Mouse (Mus musculus): ENCODE results near the gene Gm20388. TPM values are rescaled to one million over a fixed set of nuclear protein-coding genes. Genes with fewer than 3 reads are reported as not detected.

The Gm20388 gene
- polyA plus RNA-seq, 1 experiment from 2014 or later = not detected

DNA sequence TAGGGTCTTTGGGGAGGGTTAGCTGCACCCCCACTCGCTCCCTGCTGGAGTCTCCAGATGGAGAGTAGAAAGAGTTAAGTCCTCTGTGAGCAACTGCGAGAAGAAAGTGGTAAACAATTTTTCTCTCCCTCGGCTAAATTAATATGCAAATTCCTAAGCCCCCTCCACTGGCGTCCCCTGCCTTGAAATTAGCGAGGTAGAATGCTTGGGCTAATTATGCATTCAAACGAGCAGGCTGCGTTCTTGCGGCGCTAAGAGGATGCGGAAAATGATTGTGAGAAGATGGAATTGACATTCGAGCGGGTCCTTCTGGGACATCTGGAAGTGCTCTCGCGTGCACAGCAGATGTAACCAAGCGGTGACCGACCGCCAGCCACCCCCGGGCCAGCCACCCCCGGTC, 2831.8 kb downstream of the Gm20388 start:
- DNase-seq (ENCODE audit: low spot score) (no peak), ATAC-seq (ENCODE audit: insufficient number of reproducible peaks, low FRiP score, low TSS enrichment, low read depth) (no peak)
- no peak overlapping the region for H3K4me2 ChIP-seq (ENCODE audit: low read depth, severe bottlenecking)
- H3K4me3 ChIP-seq (ENCODE audit: low read depth, low read length) = no peak overlapping the region
- no peak overlapping the region for H3K9ac ChIP-seq (ENCODE audit: low read length)
- H3K4me1 ChIP-seq (ENCODE audit: control insufficient read depth, insufficient read depth, low read length) = peaks cover 22% of the 10 kb centered on the region
- no peaks in the 10 kb centered on the region for H3K9me3 ChIP-seq (ENCODE audit: control insufficient read depth, low read length)
- H3K27me3 ChIP-seq (ENCODE audit: control insufficient read depth, insufficient read depth, low read length) = peaks cover 20% of the 10 kb centered on the region
- H3K36me3 ChIP-seq (ENCODE audit: control insufficient read depth, insufficient read depth, low read length) = no peaks in the 10 kb centered on the region
- no peak overlapping the region for H3K27ac ChIP-seq (replicated peaks; ENCODE audit: low read depth, low read length)
- 14% methylated on average over 19 of the region's 19 CpGs for WGBS

DNA sequence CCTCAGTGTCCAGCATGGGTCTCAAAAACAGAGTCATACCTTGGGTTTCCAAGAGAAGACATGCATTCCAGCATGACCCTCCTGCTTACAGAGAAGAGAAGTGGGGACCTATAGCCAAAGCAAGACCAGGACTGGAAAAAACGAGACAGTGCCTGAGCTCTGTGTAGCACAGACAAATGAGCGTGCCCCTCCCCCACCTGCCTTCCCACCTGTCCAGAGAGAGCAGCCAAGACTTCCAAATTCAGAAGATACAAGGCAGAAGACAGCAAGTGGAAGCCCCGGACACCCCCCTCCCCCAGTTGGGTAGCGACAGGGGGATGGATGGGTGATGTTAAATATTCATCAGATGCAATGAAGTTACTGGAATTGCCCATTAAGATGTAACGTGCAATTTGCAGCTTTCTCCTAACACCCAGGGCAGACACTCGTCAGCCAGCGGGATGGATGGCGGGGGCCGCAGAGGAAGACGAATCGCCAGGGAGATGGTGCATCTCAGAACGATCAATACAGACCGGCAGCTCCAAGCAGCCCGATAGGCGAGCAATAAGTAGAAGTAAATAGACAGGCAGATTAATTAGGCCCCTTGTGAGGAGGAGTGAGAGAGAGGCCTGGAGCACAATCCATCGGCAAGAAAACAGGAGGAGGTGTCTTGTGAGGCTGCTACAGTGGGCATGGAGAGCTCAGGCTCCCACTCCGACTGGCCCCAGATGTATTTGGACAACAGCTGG, 2834.5 kb downstream of the Gm20388 start:
- Histone ChIP-seq H3K27ac (replicated peaks; ENCODE audit: low read depth, low read length) (no peak overlapping the region), H3K9ac (ENCODE audit: low read length) (no peak overlapping the region), H3K4me1 (ENCODE audit: control insufficient read depth, insufficient read depth, low read length) (peaks cover 11% of the 10 kb centered on the region), H3K36me3 (ENCODE audit: control insufficient read depth, insufficient read depth, low read length) (no peaks in the 10 kb centered on the region), H3K4me2 (ENCODE audit: low read depth, severe bottlenecking) (peak overlapping the region; percentile 30), H3K27me3 (ENCODE audit: control insufficient read depth, insufficient read depth, low read length) (peaks cover 20% of the 10 kb centered on the region), H3K4me3 (ENCODE audit: low read depth, low read length) (no peak overlapping the region), H3K9me3 (ENCODE audit: control insufficient read depth, low read length) (no peaks in the 10 kb centered on the region)
- ATAC-seq (ENCODE audit: insufficient number of reproducible peaks, low FRiP score, low TSS enrichment, low read depth) (no peak), DNase-seq (ENCODE audit: low spot score) (no peak)
- 18% methylated on average over 17 of the region's 17 CpGs for WGBS

DNA sequence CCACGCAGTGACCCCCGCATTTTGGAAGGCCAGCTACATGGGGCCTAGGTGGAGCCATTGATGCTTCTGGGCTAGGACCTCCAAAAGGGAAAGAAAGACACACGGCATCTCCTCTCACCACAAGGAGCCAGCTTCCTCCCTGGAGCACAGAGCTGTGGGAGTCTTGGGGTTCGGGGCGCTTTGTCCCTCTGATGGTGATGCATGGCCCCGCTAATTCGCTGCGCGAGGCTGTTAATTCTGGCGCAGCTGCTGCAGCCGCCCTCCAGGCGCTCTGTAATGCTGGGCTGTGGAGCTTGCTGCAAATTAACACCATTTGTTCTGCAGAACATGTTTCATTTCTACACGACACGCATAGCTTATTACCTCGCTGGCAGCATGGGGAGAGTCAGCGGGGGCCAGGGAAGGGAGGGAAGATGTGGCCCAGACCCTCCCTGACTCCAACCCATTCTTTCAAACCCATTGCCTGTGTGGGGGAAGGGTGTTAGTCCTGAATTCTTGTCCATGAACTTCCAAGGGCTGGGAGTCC, 2835.2 kb downstream of the Gm20388 start:
- Histone ChIP-seq H3K9ac (ENCODE audit: low read length) (peak overlapping the region; percentile 3; the same call in 1 of the 2 replicates), H3K4me3 (ENCODE audit: low read depth, low read length) (no peak overlapping the region), H3K4me2 (ENCODE audit: low read depth, severe bottlenecking) (peak overlapping the region; percentile 30), H3K9me3 (ENCODE audit: control insufficient read depth, low read length) (no peaks in the 10 kb centered on the region), H3K27ac (replicated peaks; ENCODE audit: low read depth, low read length) (no peak overlapping the region), H3K27me3 (ENCODE audit: control insufficient read depth, insufficient read depth, low read length) (peaks cover 18% of the 10 kb centered on the region), H3K4me1 (ENCODE audit: control insufficient read depth, insufficient read depth, low read length) (peaks cover 11% of the 10 kb centered on the region), H3K36me3 (ENCODE audit: control insufficient read depth, insufficient read depth, low read length) (no peaks in the 10 kb centered on the region)
- 3% methylated on average over 16 of the region's 16 CpGs for WGBS
- ATAC-seq (ENCODE audit: insufficient number of reproducible peaks, low FRiP score, low TSS enrichment, low read depth) (peak; percentile 41), DNase-seq (ENCODE audit: low spot score) (peak; percentile 63)

DNA sequence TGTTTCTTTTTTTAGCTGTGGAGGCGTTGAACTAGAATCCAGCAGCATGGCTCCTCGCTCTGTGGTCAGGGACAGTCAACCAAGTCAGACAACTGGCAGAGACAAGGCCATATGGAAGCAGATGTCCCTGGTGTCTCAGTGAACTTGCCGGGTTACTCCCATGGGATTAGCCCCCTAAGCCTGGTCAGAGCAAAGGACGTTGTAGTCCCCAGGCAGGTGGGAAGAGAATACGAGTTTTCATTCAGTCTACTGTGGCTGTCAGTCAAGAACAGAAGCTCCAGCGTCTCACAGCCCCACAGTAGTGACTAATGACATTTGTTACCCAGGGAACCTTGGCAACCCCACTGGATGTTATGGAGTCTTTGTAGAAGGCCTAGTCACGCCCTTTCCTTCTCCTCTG, 2835.8 kb downstream of the Gm20388 start:
- DNase-seq (ENCODE audit: low spot score) (no peak), ATAC-seq (ENCODE audit: insufficient number of reproducible peaks, low FRiP score, low TSS enrichment, low read depth) (no peak)
- peak overlapping the region; percentile 30; the same call in 1 of the 2 replicates for H3K4me2 ChIP-seq (ENCODE audit: low read depth, severe bottlenecking)
- no peaks in the 10 kb centered on the region for H3K36me3 ChIP-seq (ENCODE audit: control insufficient read depth, insufficient read depth, low read length)
- H3K9me3 ChIP-seq (ENCODE audit: control insufficient read depth, low read length) = no peaks in the 10 kb centered on the region
- no peak overlapping the region for H3K9ac ChIP-seq (ENCODE audit: low read length)
- no peak overlapping the region for H3K27ac ChIP-seq (replicated peaks; ENCODE audit: low read depth, low read length)
- peaks cover 11% of the 10 kb centered on the region for H3K4me1 ChIP-seq (ENCODE audit: control insufficient read depth, insufficient read depth, low read length)
- H3K27me3 ChIP-seq (ENCODE audit: control insufficient read depth, insufficient read depth, low read length) = peaks cover 15% of the 10 kb centered on the region
- no peak overlapping the region for H3K4me3 ChIP-seq (ENCODE audit: low read depth, low read length)
- WGBS = 47% methylated on average over 7 of the region's 7 CpGs

DNA sequence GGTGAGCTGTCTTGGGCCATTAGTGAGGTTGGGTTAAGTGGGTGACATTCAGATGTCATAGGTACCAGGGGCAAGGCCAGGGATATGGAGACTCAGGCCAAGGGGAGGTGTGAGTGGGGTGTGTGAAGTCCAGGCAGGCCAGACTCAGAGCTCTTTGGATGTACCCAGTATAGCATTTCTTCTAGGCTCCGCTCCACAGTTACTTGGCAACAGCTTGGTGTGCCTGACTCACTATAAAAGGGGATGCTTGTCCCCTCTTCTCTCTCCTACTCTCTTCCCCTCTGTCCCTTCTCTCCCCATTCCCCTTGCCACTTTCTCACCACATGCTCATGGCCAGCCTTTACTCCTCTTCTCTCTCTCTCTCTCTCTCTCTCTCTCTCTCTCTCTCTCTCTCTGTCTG, 2837.2 kb downstream of the Gm20388 start:
- no peaks in the 10 kb centered on the region for H3K36me3 ChIP-seq (ENCODE audit: control insufficient read depth, insufficient read depth, low read length)
- ATAC-seq (ENCODE audit: insufficient number of reproducible peaks, low FRiP score, low TSS enrichment, low read depth) (no peak), DNase-seq (ENCODE audit: low spot score) (no peak)
- no peak overlapping the region for H3K4me2 ChIP-seq (ENCODE audit: low read depth, severe bottlenecking)
- WGBS = 100% methylated on average over 1 of the region's 1 CpGs
- H3K9ac ChIP-seq (ENCODE audit: low read length) = no peak overlapping the region
- no peak overlapping the region for H3K4me3 ChIP-seq (ENCODE audit: low read depth, low read length)
- no peaks in the 10 kb centered on the region for H3K9me3 ChIP-seq (ENCODE audit: control insufficient read depth, low read length)
- H3K27me3 ChIP-seq (ENCODE audit: control insufficient read depth, insufficient read depth, low read length) = peaks cover 11% of the 10 kb centered on the region; the same call in 1 of the 2 replicates
- H3K27ac ChIP-seq (replicated peaks; ENCODE audit: low read depth, low read length) = no peak overlapping the region
- H3K4me1 ChIP-seq (ENCODE audit: control insufficient read depth, insufficient read depth, low read length) = peaks cover 9% of the 10 kb centered on the region

DNA sequence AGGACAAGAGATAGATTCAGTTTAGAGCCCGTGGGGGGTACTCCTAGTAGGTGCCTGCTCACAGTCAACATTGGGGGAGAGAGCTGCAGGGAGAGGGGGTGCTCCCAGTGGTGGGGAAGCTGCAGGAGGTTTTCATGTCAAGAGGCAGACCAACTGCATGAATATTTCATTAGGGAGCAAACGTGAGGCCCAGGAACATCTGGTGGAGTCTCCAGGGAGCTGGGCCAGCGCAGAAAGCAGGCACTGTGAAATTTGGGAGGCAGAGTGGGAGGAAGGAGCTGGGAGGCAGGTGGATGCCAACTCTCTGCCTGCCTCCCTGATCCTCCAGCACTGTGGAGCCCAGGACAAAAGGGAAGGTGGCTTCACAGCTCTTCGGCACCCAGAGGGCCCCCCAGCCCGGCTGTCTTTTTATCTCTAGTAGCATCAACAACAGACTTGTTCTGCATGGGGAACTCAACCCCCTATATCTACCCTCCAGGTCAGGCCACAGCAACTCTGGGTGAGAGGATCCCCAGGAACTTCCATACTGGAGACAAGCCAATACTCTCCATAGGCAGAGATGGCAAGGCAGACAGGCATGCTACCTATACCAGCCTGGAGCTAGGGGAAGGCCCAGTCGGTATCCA, 2838.8 kb downstream of the Gm20388 start:
- H3K9me3 ChIP-seq (ENCODE audit: control insufficient read depth, low read length) = no peaks in the 10 kb centered on the region
- ATAC-seq (ENCODE audit: insufficient number of reproducible peaks, low FRiP score, low TSS enrichment, low read depth) = no peak
- WGBS = 63% methylated on average over 6 of the region's 6 CpGs
- H3K4me1 ChIP-seq (ENCODE audit: control insufficient read depth, insufficient read depth, low read length) = peaks cover 9% of the 10 kb centered on the region
- no peak overlapping the region for H3K4me3 ChIP-seq (ENCODE audit: low read depth, low read length)
- H3K36me3 ChIP-seq (ENCODE audit: control insufficient read depth, insufficient read depth, low read length) = no peaks in the 10 kb centered on the region
- no peak overlapping the region for H3K27ac ChIP-seq (replicated peaks; ENCODE audit: low read depth, low read length)
- H3K4me2 ChIP-seq (ENCODE audit: low read depth, severe bottlenecking) = no peak overlapping the region
- H3K9ac ChIP-seq (ENCODE audit: low read length) = no peak overlapping the region
- no peak for DNase-seq (ENCODE audit: low spot score)
- peaks cover 11% of the 10 kb centered on the region; the same call in 1 of the 2 replicates for H3K27me3 ChIP-seq (ENCODE audit: control insufficient read depth, insufficient read depth, low read length)

DNA sequence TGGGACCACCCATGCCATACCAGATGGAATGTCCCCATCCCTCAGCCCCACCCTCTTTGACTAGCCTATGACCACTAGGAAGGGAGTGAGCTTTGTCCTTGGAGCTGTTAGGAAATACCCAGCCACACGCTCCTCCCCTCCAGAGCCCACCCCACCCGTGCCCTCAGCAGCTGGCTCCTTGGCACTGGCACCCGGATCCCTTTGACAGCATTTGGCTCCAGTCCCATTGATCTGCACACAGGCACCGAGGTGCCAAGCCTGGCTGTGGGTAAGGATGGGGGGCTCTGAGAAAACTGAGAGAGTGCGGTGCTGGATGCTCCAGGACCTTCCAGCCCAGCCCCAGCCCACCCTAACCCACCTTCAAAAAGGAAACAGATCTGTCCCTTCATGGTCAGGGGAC, 2840.7 kb downstream of the Gm20388 start:
- DNase-seq (ENCODE audit: low spot score) (no peak), ATAC-seq (ENCODE audit: insufficient number of reproducible peaks, low FRiP score, low TSS enrichment, low read depth) (no peak)
- H3K4me3 ChIP-seq (ENCODE audit: low read depth, low read length) = no peak overlapping the region
- no peak overlapping the region for H3K27ac ChIP-seq (replicated peaks; ENCODE audit: low read depth, low read length)
- WGBS = 83% methylated on average over 5 of the region's 5 CpGs
- no peak overlapping the region for H3K4me2 ChIP-seq (ENCODE audit: low read depth, severe bottlenecking)
- H3K9me3 ChIP-seq (ENCODE audit: control insufficient read depth, low read length) = no peaks in the 10 kb centered on the region
- H3K4me1 ChIP-seq (ENCODE audit: control insufficient read depth, insufficient read depth, low read length) = no peaks in the 10 kb centered on the region; the same call in 1 of the 2 replicates
- no peaks in the 10 kb centered on the region for H3K36me3 ChIP-seq (ENCODE audit: control insufficient read depth, insufficient read depth, low read length)
- no peak overlapping the region for H3K9ac ChIP-seq (ENCODE audit: low read length)
- H3K27me3 ChIP-seq (ENCODE audit: control insufficient read depth, insufficient read depth, low read length) = peaks cover 4% of the 10 kb centered on the region; the same call in 1 of the 2 replicates

DNA sequence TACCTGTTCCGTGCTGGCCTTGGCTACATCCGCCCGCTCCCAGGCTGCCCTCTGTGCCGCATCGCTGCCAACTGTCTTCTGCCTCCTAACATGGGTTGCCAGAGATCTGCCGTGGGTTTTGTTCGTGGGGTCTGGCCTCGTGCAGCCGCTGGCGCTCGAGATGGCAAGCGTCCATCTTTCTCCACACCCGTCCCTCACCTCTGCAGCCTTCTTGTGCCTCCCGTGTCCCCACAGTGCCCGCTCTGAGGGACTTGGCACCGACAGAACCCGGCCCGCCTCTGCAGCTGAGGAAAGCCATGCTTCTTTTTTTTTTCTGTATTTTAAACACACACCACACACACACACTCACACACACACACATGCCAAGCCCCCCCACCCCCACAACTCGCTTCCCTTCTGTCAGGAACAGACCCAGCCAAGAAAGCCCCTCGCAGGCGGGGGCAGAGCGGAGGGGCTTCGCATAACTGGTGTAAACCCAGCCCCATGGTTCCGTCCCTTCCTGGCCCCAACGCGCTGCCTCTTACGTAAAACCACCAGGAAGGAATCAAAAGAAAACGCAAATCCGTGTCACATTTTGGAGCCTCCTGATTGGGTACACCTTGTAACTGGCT, 2841.6 kb downstream of the Gm20388 start:
- peaks cover 4% of the 10 kb centered on the region for H3K27me3 ChIP-seq (ENCODE audit: control insufficient read depth, insufficient read depth, low read length)
- no peak overlapping the region for H3K4me2 ChIP-seq (ENCODE audit: low read depth, severe bottlenecking)

More for the DNA sequence above, 2841.6 kb downstream of the Gm20388 start:
- no peak overlapping the region for H3K9ac ChIP-seq (ENCODE audit: low read length)
- no peak overlapping the region for H3K4me3 ChIP-seq (ENCODE audit: low read depth, low read length)
- DNase-seq (ENCODE audit: low spot score) (no peak), ATAC-seq (ENCODE audit: insufficient number of reproducible peaks, low FRiP score, low TSS enrichment, low read depth) (no peak)
- 83% methylated on average over 29 of the region's 29 CpGs for WGBS
- no peaks in the 10 kb centered on the region for H3K9me3 ChIP-seq (ENCODE audit: control insufficient read depth, low read length)
- no peaks in the 10 kb centered on the region for H3K36me3 ChIP-seq (ENCODE audit: control insufficient read depth, insufficient read depth, low read length)
- no peaks in the 10 kb centered on the region for H3K4me1 ChIP-seq (ENCODE audit: control insufficient read depth, insufficient read depth, low read length)
- no peak overlapping the region for H3K27ac ChIP-seq (replicated peaks; ENCODE audit: low read depth, low read length)
